Mouse (Mus musculus): Measurements from ENCODE around the gene Med27. TPM values are rescaled to one million over a fixed set of nuclear protein-coding genes. Genes with fewer than 3 reads are reported as not detected.
A peak's percentile ranks its signal among the peaks of the same experiment; 100 is the strongest.

The Med27 gene
- polyA plus RNA-seq, 1 experiment from 2014 or later, result 55.2 TPM

DNA sequence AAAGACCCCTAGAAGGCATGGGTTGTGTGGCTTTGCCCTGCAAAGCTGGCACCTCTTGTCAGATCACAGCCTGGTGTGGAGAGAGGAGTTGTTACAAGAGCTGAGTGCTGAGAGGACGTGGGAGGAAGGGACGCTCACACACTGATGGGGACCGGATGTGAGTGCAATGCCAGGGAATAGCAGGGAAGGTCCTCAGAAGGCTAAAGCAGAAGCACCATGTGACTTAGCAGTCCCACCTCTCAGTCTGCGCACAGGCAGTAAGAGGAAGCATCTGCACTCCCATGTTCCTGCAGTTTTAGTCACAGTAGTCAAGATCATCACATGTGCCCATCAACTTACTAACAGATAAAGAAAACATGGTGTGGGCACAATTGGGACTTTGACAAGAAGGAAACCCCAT lies 119.8 kb downstream of the Med27 start:
- H3K27me3 ChIP-seq (ENCODE audit: low read depth, poor library complexity, severe bottlenecking), result no peaks in the 10 kb centered on the region
- no peak for DNase-seq (ENCODE audit: low spot score)
- H3K27ac ChIP-seq, result no peak overlapping the region
- H3K9me3 ChIP-seq (replicated peaks), result no peaks in the 10 kb centered on the region
- no peak overlapping the region for H3K4me3 ChIP-seq
- peaks cover 16% of the 10 kb centered on the region for H3K4me1 ChIP-seq
- H3K36me3 ChIP-seq, result no peaks in the 10 kb centered on the region
- WGBS, result 79% methylated on average over 4 of the region's 4 CpGs

DNA sequence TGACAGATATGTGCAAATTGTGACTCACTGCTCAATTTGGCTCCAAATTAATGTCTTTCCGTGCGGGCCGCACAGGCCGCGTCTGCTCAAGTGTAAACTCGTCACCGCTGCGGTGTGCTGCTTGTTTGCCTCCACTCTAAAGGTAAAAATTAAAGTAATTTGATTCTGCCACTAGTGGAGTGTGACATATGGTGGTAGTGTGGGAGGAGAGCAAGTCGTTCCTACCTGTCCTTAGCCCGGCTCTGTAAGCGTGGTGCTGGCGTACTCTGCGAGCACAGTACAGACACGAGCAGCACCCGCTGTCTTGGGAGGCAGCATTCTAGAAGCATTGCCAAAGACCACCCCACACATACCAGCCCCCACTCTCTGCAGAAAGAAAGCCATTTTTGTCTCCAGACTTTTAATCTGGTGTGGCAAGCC lies 121.9 kb downstream of the Med27 start:
- Histone ChIP-seq H3K4me3 (no peak overlapping the region), H3K36me3 (no peaks in the 10 kb centered on the region), H3K27me3 (ENCODE audit: low read depth, poor library complexity, severe bottlenecking) (no peaks in the 10 kb centered on the region), H3K4me1 (peaks cover 16% of the 10 kb centered on the region), H3K27ac (no peak overlapping the region), H3K9me3 (replicated peaks) (no peaks in the 10 kb centered on the region)
- WGBS, result 74% methylated on average over 15 of the region's 15 CpGs
- DNase-seq (ENCODE audit: low spot score), result no peak

DNA sequence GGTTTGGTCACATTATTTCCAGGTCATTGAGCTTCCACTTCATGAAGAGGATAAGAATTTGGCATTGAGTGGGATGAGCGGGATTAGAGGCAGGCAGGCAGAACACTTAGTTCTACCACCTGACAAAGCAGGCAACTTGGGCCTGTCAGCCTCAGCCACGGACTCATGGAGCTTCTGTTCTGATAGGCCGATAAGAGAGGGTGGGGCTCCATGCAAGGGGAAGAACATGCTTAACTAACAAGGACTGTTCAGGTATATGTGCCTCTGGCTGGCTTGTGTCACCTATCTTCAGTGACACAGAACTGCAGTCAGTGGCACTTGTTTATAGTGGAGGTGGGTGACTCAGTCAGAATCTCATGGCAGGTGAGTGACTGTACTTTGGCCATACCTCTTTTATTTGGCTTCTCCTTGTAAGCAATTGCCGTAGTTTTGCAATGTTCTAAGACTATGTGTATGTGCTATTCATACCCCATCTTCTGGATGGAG lies 126.4 kb downstream of the Med27 start:
- no peak overlapping the region for H3K27ac ChIP-seq
- peaks cover 7% of the 10 kb centered on the region; the same call in 1 of the 2 replicates for H3K4me1 ChIP-seq
- 96% methylated on average over 4 of the region's 4 CpGs for WGBS
- DNase-seq (ENCODE audit: low spot score), result no peak
- no peaks in the 10 kb centered on the region for H3K27me3 ChIP-seq (ENCODE audit: low read depth, poor library complexity, severe bottlenecking)
- H3K36me3 ChIP-seq, result no peaks in the 10 kb centered on the region
- H3K4me3 ChIP-seq, result no peak overlapping the region
- H3K9me3 ChIP-seq (replicated peaks), result no peaks in the 10 kb centered on the region

DNA sequence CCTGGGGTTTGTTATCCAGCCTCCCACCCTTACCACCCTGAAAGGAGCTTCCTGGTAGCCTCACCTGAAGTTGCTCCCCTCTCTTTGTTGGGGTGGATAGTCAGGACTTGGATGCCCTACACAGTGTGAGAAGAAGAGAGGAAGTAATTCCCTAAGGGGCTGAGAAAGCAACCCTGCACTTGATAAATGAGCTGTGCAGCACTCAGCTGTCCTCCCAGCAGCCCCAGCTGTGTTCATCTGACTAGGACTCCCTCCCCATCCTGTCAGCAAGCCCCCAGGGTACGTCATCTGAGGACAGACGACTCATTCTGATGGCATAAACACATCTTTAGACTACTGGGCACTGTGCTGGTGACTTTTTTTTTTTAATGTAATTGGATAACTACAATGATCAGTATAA lies 127.3 kb downstream of the Med27 start:
- no peaks in the 10 kb centered on the region for H3K27me3 ChIP-seq (ENCODE audit: low read depth, poor library complexity, severe bottlenecking)
- H3K9me3 ChIP-seq (replicated peaks), result no peaks in the 10 kb centered on the region
- no peak for DNase-seq (ENCODE audit: low spot score)
- H3K4me3 ChIP-seq, result no peak overlapping the region
- H3K27ac ChIP-seq, result no peak overlapping the region
- no peaks in the 10 kb centered on the region for H3K4me1 ChIP-seq
- no peaks in the 10 kb centered on the region for H3K36me3 ChIP-seq
- 63% methylated on average over 2 of the region's 2 CpGs for WGBS

DNA sequence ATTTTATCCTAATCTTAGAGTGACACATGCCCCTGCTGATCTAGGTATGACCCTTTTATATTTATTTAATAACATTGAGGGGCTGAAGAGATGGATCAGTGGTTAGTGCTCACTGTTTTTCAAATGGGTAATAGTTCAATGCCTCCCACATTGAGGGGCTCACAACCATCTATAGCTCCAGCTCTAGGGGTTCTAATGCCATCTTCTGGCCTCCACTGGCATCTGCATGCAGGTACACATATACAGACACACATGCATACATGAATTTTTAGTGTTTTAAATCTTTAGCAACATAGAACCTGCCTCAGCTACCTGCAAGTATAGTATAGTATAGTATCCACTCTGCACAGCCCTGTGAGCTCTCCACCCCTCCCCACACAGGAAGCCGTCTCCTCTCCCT lies 130.1 kb downstream of the Med27 start:
- Histone ChIP-seq H3K36me3 (no peaks in the 10 kb centered on the region), H3K9me3 (replicated peaks) (no peaks in the 10 kb centered on the region), H3K27ac (no peak overlapping the region), H3K27me3 (ENCODE audit: low read depth, poor library complexity, severe bottlenecking) (no peaks in the 10 kb centered on the region), H3K4me1 (peaks cover 3% of the 10 kb centered on the region; the same call in 1 of the 2 replicates), H3K4me3 (no peak overlapping the region)
- 93% methylated on average over 1 of the region's 1 CpGs for WGBS
- DNase-seq (ENCODE audit: low spot score), result no peak

DNA sequence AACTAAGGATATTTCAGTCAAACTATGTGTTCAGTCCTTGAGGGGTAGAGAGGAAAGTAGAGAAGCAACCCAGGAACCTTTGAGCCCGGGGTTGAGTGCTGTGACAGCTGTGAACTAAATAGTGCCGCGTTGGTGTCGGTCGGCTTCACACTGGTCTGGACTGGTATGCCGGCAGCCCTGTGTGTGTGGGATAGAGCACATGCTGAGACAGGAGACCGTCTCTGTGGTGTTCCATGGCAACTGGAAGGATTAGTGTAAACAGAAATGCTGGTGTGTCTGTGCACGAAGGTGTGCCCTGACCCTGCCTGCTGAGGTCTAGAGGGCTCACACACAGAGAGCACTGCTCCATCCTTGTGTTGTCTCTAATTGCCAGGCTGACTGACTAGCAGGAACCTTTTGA lies 135.2 kb downstream of the Med27 start:
- H3K27me3 ChIP-seq (ENCODE audit: low read depth, poor library complexity, severe bottlenecking), result no peaks in the 10 kb centered on the region
- H3K4me3 ChIP-seq, result no peak overlapping the region
- H3K27ac ChIP-seq, result no peak overlapping the region
- H3K36me3 ChIP-seq, result no peaks in the 10 kb centered on the region
- H3K4me1 ChIP-seq, result peaks cover 35% of the 10 kb centered on the region
- no peak for DNase-seq (ENCODE audit: low spot score)
- no peaks in the 10 kb centered on the region for H3K9me3 ChIP-seq (replicated peaks)
- WGBS, result 57% methylated on average over 8 of the region's 8 CpGs

DNA sequence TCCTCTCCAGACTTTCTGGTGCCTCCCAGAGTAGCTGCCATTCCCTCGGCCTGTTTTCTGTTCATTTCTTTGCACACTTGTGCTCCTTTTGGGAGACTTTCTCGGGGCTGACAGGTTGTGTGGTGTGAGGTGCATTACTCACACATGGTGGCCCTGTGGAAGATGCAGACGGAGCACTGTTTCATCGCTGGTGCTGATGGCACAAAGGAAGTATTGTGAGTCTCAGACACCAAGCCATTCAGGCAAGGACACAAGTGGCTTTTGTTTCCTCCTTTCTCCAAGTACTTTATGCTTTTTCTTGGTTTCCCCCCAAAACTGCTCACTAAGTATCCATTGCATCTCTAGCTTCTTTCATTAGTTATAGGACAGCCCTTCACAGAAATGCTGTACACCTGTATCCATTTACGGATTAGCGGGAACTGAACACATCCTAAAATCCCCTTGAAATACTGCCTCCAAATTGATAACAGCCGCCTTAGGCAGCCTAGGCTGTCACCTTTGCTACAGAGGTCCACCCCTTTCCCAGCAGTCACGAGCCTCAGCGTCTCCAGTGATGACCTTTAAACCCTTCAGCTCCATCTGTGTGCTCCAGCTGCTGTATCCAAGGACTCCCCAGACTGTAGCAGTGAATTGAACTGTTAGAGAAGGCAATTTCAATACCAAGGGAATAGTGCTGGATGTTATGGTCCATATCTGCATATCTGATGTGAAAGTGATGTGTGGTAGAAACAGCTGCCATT lies 136.5 kb downstream of the Med27 start:
- 26% methylated on average over 9 of the region's 9 CpGs for WGBS
- peak overlapping the region; percentile 17; the same call in 1 of the 2 replicates for H3K27ac ChIP-seq
- DNase-seq (ENCODE audit: low spot score), result peak; percentile 48

DNA sequence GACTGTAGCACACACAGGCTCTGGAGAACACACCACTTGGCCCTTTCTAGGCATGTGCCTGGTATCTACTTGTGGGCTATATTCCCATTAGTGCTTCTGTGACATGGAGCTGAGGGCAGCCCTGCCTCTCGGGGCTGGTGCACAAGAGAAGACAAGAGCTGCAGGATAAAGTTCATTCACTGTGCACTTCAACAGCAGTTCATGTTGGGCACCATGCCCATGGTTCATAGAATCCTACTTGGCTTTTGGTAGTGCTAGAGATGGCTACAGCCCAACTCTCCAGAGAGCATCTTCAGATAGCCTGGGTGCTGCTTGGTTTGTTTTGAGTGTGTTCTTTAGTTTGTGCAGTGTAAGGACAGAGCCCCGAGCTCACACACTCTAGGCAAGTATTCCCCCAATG lies 138.9 kb downstream of the Med27 start:
- peaks cover 55% of the 10 kb centered on the region for H3K4me1 ChIP-seq
- DNase-seq (ENCODE audit: low spot score), result no peak
- no peaks in the 10 kb centered on the region for H3K27me3 ChIP-seq (ENCODE audit: low read depth, poor library complexity, severe bottlenecking)
- no peaks in the 10 kb centered on the region for H3K9me3 ChIP-seq (replicated peaks)
- WGBS, result 87% methylated on average over 2 of the region's 2 CpGs
- no peak overlapping the region for H3K27ac ChIP-seq
- no peak overlapping the region for H3K4me3 ChIP-seq
- H3K36me3 ChIP-seq, result no peaks in the 10 kb centered on the region

More for the DNA sequence above, 136.5 kb downstream of the Med27 start:
- Histone ChIP-seq H3K4me3 (no peak overlapping the region), H3K4me1 (peaks cover 45% of the 10 kb centered on the region), H3K9me3 (replicated peaks) (no peaks in the 10 kb centered on the region), H3K27me3 (ENCODE audit: low read depth, poor library complexity, severe bottlenecking) (no peaks in the 10 kb centered on the region), H3K36me3 (no peaks in the 10 kb centered on the region)

DNA sequence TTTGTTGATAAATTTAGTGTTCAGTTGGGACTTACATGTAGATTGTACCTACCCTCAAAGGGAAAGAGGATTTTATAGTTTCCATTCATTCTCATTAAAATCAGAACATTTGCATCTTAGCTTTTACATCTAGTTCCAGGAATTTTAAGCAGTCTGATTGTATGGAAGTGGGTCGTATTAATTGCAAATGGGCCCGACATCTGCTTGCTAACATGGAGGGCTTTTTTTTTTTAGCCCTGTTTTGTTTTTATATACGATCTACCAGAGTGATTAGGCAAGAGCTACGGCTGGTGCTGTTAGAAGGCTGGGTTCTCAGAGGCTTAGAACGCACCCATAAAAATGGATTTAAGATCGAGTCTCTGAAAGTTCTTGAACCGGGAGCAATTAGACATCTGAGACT lies 139.9 kb downstream of the Med27 start:
- Histone ChIP-seq H3K4me3 (no peak overlapping the region), H3K27ac (no peak overlapping the region), H3K27me3 (ENCODE audit: low read depth, poor library complexity, severe bottlenecking) (no peaks in the 10 kb centered on the region), H3K9me3 (replicated peaks) (no peaks in the 10 kb centered on the region), H3K36me3 (no peaks in the 10 kb centered on the region), H3K4me1 (peaks cover 52% of the 10 kb centered on the region)
- no peak for DNase-seq (ENCODE audit: low spot score)
- WGBS, result 60% methylated on average over 7 of the region's 7 CpGs

DNA sequence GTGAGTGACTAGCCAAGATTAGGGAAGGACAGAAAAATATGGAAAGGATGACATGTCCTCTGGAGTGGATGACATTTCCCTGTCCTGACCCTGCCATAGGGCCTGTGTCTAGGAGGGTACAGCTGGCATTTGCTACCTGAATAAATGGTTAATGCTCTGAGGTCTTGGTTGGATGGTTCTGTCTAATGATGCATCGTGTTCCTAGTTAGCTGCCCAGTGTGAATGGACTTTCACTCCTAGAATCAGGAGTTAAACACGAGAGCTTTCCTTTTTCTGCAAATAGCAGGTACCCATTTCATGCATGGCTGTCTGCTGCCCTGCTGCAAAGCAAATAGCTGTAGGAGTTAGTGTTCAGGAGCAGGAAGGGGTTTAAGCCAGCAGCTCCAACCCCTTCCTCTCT lies 141.0 kb downstream of the Med27 start:
- Histone ChIP-seq H3K4me1 (peaks cover 42% of the 10 kb centered on the region), H3K4me3 (no peak overlapping the region), H3K9me3 (replicated peaks) (no peaks in the 10 kb centered on the region), H3K27me3 (ENCODE audit: low read depth, poor library complexity, severe bottlenecking) (no peaks in the 10 kb centered on the region), H3K27ac (no peak overlapping the region), H3K36me3 (no peaks in the 10 kb centered on the region)
- DNase-seq (ENCODE audit: low spot score), result no peak
- 85% methylated on average over 2 of the region's 2 CpGs for WGBS

DNA sequence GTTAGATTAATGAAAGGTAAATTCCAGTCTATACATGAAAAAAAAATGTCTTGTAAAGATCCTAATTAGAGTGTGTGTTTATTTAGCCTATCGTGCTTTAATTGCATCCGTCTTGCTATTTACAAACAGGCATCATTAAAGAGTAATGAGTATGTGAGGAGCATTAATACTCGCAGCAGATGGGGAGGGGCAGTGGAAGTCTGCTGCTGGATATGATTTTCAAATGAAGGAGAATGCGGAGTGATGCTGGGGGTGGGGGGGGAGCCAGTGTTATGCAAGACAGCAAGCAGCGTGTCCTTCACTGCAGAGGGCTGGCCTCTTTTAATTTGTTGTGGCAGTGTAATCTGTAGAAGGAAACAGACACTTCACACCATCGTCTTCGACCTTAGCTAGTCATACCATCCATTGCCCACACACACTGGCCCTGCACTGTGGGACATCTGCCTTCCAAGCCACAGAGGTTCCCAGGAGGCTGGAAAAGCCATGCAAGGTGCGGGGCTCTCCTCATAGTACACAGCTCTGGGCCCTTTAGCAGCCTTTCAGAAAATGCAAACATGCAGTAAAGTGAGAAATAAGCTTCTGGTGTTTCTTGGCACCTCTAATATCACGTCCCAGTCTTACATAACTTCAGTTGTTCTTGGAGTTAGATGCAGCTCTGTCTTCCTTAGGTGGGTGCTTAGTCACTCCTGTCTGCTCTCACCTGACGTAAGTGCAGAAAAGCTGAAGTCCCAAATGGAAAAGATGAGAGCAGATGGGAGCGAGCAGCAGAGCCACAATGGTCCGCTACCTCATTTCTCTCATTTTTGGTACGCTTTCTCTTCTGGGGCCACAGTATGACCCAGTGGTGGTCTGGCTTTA lies 142.0 kb downstream of the Med27 start:
- 79% methylated on average over 13 of the region's 13 CpGs for WGBS

DNA sequence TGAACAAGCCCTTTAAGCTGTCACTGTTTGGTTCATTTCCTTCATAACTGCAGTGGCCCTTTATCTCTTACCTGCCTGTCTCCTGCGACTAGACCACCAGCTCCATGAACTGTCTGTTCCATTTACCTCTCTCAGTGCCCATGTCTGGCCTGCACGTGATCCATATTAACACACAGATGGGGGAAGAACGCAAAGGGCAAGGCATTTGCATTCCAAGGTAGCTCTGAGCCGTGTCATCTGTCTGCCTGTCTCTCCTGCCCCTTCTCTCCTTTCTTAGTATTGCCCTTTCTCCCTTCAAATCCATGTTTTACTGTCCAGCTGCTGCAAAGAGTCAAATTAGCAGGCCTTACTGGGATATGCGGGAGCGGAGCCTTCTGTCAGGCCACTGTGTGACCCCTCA lies 145.0 kb downstream of the Med27 start:
- H3K36me3 ChIP-seq, result no peaks in the 10 kb centered on the region
- WGBS, result 84% methylated on average over 6 of the region's 6 CpGs
- no peaks in the 10 kb centered on the region for H3K27me3 ChIP-seq (ENCODE audit: low read depth, poor library complexity, severe bottlenecking)
- no peak overlapping the region for H3K4me3 ChIP-seq
- H3K4me1 ChIP-seq, result peaks cover 30% of the 10 kb centered on the region
- no peak overlapping the region for H3K27ac ChIP-seq
- H3K9me3 ChIP-seq (replicated peaks), result no peaks in the 10 kb centered on the region
- no peak for DNase-seq (ENCODE audit: low spot score)

More for the DNA sequence above, 142.0 kb downstream of the Med27 start:
- no peak overlapping the region for H3K4me3 ChIP-seq
- H3K27ac ChIP-seq, result no peak overlapping the region
- H3K4me1 ChIP-seq, result peaks cover 39% of the 10 kb centered on the region
- H3K27me3 ChIP-seq (ENCODE audit: low read depth, poor library complexity, severe bottlenecking), result no peaks in the 10 kb centered on the region
- H3K36me3 ChIP-seq, result no peaks in the 10 kb centered on the region
- no peak for DNase-seq (ENCODE audit: low spot score)
- no peaks in the 10 kb centered on the region for H3K9me3 ChIP-seq (replicated peaks)

DNA sequence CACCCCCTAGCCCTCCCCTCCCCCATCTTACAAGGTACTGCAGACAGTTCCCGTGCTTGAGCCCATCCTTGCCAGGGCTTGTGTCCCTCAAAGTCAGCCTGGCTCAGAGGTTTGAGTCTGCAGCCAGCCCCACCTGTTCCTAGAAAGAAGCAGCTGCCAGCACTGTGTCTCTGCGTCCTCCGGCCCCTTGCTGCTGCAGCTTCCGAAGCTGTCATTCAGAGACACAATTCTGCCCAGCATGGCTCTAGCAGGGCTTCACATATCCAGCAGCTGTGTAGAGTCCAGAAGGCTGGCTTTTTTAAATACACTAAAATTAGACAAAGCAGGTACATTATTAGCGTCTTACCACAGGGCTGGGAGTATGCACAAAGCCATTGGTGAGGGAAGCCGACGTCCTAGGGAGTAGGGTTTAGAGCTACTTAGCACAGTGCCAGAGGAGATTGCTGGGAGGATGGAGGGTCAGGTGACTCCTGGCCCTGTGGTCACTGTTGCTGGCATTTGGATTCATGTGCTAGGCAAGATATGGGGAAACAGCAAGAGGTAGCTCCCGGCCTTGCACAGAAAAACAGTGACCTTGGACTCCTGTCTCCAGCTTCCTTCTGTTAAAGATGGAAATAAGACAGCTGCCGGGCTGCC lies 146.9 kb downstream of the Med27 start:
- no peak for DNase-seq (ENCODE audit: low spot score)
- peaks cover 14% of the 10 kb centered on the region for H3K4me1 ChIP-seq
- H3K4me3 ChIP-seq, result no peak overlapping the region
- H3K27me3 ChIP-seq (ENCODE audit: low read depth, poor library complexity, severe bottlenecking), result no peaks in the 10 kb centered on the region
- H3K9me3 ChIP-seq (replicated peaks), result no peaks in the 10 kb centered on the region
- no peak overlapping the region for H3K27ac ChIP-seq
- WGBS, result 60% methylated on average over 9 of the region's 9 CpGs
- H3K36me3 ChIP-seq, result no peaks in the 10 kb centered on the region
